Mouse (Mus musculus) limb, embryonic 11.5 days (tissue): ENCODE measurements around the gene Cacng2. TPM values are rescaled to one million over a fixed set of nuclear protein-coding genes. Genes with fewer than 3 reads are reported as not detected.
A peak's percentile ranks its signal among the peaks of the same experiment; 100 is the strongest.
"Not testable (repeated sequence)": the region's sequence is repeated elsewhere in the genome, so short reads cannot be mapped to it uniquely, and the experiment has no call there.

Source experiments
- ATAC-seq: fragments of 200-750 bp; cut with Nextera tagmentation; 2 replicates; pipeline ENCODE4 v1.8.0; 2017; ENCODE audit warnings: low read depth; ENCODE audit not compliant: insufficient number of reproducible peaks, low FRiP score, low TSS enrichment
- DNase-seq: peaks from one replicate; pipeline ENCODE4 v3.0.0-alpha.2; 2015; ENCODE audit warnings: low spot score
- H3K27ac ChIP-seq: fragments of 300-500 bp; sonication (generic); replicated peaks from 2 replicates; pipeline ENCODE4 v1.5.1; 2014; ENCODE audit warnings: low read depth, mild to moderate bottlenecking, low read length
- H3K27me3 ChIP-seq: fragments of 300-500 bp; sonication (generic); 2 replicates; pipeline ENCODE4 v1.6.1; 2014; ENCODE audit warnings: mild to moderate bottlenecking, low read length, mixed read lengths; ENCODE audit not compliant: control insufficient read depth, insufficient read depth
- H3K36me3 ChIP-seq: fragments of 300-500 bp; sonication (generic); 2 replicates; pipeline ENCODE4 v1.6.1; 2014; ENCODE audit warnings: mild to moderate bottlenecking, low read length, moderate library complexity, mixed read lengths; ENCODE audit not compliant: control insufficient read depth, insufficient read depth
- H3K4me1 ChIP-seq: fragments of 300-500 bp; sonication (generic); 2 replicates; pipeline ENCODE4 v1.6.1; 2014; ENCODE audit warnings: low read length, mixed read lengths; ENCODE audit not compliant: control insufficient read depth, insufficient read depth
- H3K4me2 ChIP-seq: fragments of 300-500 bp; sonication (generic); 2 replicates; pipeline ENCODE4 v1.6.1; 2014; ENCODE audit warnings: low read depth, mild to moderate bottlenecking, moderate library complexity; ENCODE audit not compliant: severe bottlenecking
- H3K4me3 ChIP-seq: fragments of 300-500 bp; sonication (generic); 2 replicates; pipeline ENCODE4 v1.5.1; 2014; ENCODE audit warnings: low read depth, low read length
- H3K9ac ChIP-seq: fragments of 300-500 bp; sonication (generic); 2 replicates; pipeline ENCODE4 v1.6.1; 2014; ENCODE audit warnings: mild to moderate bottlenecking, low read length
- H3K9me3 ChIP-seq: fragments of 300-500 bp; sonication (generic); 2 replicates; pipeline ENCODE4 v1.6.1; 2016; ENCODE audit warnings: low read length; ENCODE audit not compliant: control insufficient read depth
- WGBS: fragments of 180-500 bp; shearing (Covaris S2); extraction: QIAGEN DNeasy Blood & Tissue Kit; methylation state at CpG from one replicate; pipeline ENCODE4 v1.1.7; 2014; 5-methylcytosine and 5-hydroxymethylcytosine counted together
- polyA plus RNA-seq: library from polyadenylated mRNA; unstranded; fragments of >200 nt; fragmentation: Nextera tagmentation; extraction: Ambion mirVana; gene quantifications from 2 replicates; pipeline ENCODE4 v1.2.1, GENCODE M21; 2014

Cacng2 gene
- polyA plus RNA-seq, 1 experiment from 2014 or later = not detected

DNA sequence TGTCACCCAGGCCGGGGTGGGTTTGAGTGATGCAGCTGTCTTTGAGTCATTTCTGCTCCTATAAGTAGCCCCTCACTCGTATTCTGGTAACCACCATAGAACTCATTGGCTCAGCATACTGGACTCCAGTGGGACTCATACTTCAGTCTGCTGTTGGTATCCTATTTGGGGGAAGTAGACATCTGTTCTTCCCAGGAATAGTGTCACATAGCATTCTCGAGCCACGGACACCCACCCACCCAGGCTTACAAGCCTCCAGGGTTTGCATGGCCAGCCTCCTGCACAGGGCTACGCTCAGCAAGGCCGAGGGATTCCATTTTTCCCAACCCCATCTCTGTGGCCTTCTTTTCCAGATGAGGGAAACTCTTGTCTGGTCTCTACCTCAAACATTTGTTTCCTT, 93.3 kb downstream of the Cacng2 start:
- Histone ChIP-seq H3K4me2 (no peak overlapping the region), H3K27ac (no peak overlapping the region), H3K27me3 (no peaks in the 10 kb centered on the region), H3K9ac (no peak overlapping the region), H3K9me3 (no peaks in the 10 kb centered on the region), H3K4me3 (no peak overlapping the region), H3K4me1 (no peaks in the 10 kb centered on the region), H3K36me3 (no peaks in the 10 kb centered on the region)
- ATAC-seq = no peak
- no peak for DNase-seq
- 88% methylated on average over 6 of the region's 6 CpGs for WGBS

DNA sequence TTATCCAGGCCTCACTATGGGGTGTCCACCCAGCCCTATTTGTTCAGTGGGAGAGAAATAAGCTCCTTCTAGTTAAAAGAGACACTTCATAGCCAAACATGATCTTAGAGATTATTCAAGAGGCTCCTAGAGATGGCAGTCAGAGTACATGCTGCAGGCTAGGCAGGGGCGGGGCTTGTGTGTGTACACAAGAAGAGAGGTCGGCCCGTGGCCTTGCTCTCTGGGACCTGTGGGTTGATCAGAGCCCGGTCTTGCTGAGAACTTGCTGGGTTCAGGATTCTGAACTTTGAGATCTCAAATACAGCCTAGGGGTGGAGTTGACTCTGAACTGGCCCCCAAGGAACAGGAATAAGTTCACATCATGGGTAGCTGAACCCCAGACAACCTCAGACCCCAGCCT, 95.6 kb downstream of the Cacng2 start:
- 74% methylated on average over 4 of the region's 4 CpGs for WGBS
- Histone ChIP-seq H3K4me3 (no peak overlapping the region), H3K4me1 (no peaks in the 10 kb centered on the region), H3K9me3 (no peaks in the 10 kb centered on the region), H3K4me2 (no peak overlapping the region), H3K36me3 (no peaks in the 10 kb centered on the region), H3K9ac (no peak overlapping the region), H3K27me3 (no peaks in the 10 kb centered on the region), H3K27ac (no peak overlapping the region)
- ATAC-seq (no peak), DNase-seq (no peak)

DNA sequence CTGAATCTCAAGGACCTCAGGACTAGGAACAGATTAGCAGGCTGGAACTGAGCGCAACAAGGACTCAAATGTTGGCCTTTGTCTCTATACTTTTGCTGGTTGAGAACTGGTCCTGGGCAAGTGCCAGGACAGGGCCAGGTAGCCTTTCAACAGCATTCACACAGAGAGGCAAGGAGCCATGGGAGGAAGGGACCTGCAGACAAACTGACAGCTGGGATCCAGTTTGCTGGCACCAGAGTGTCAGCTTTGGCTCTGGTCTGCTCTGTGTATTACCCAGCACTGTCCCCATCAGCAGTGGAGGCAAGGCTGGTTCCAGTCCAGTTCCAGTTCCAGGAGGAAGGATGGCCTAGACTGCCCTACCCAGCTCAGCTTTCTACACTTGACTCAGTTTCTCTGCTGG, 105.8 kb downstream of the Cacng2 start:
- WGBS = 89% methylated on average over 1 of the region's 1 CpGs
- Histone ChIP-seq H3K36me3 (no peaks in the 10 kb centered on the region), H3K9ac (no peak overlapping the region), H3K4me2 (no peak overlapping the region), H3K4me3 (no peak overlapping the region), H3K27me3 (no peaks in the 10 kb centered on the region), H3K4me1 (no peaks in the 10 kb centered on the region), H3K9me3 (no peaks in the 10 kb centered on the region), H3K27ac (no peak overlapping the region)
- ATAC-seq (no peak), DNase-seq (no peak)

DNA sequence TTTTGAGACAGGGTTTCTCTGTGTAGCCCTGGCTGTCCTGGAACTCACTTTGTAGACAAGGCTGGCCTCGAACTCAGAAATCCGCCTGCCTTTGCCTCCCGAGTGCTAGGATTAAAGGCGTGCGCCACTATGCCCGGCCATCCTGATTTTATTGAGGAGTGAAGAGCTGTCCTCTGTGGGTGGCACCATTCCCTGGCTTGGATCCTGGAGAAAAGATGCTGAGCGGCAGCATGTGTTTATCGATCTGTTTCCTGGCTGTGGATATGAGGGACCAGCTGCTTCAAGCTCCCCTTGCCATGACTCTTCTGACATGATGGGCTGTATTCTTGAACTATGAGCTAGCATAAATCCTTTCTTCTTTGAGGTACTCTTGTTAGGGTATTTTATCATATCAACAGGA, 111.6 kb downstream of the Cacng2 start:
- ATAC-seq, H3K36me3 ChIP-seq, H3K27me3 ChIP-seq, H3K9me3 ChIP-seq, H3K4me3 ChIP-seq, H3K9ac ChIP-seq, DNase-seq, H3K4me1 ChIP-seq, H3K27ac ChIP-seq, H3K4me2 ChIP-seq: not testable (repeated sequence)
- 84% methylated on average over 8 of the region's 8 CpGs for WGBS

DNA sequence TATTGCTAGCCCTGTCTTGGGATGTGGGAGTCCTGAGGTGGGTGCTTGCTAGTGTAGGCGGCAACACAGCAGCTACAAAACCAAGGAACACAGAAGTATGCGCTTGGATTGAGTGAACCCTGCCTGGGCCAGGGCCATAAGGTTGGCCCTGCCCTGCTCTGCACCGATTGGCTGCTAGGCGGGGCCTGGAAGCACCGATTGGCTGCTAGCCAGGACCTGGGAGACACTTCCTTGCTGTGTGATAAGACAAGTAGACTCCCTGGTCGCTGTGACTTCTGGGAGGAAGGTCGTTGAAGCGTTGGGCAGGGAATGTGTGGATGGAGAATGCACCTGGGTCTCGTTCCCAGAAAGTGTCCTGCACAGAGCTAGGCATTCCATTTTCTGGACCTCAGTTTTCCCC, 115.9 kb downstream of the Cacng2 start:
- WGBS = 47% methylated on average over 9 of the region's 9 CpGs

DNA sequence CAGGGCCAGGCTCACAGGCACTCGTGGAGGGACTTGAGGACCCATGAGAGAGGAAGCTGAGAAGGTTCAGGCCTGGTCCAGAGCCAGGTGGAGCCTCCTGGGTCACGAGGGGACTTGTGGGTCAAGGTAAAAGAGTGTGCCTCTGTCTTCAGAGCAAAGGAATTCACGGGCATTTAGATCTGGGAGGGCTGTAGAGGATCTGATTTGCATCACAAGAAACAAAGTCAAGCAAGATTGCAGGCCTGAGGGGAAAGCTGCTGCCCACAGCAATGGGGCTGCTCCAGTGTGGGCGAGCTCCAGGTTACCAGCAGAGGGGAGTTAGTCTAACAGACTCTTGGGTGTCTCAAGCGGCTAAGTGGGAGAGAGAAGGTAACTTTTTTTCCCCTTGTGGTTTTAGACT, 118.4 kb downstream of the Cacng2 start:
- no peaks in the 10 kb centered on the region for H3K4me1 ChIP-seq
- DNase-seq (no peak), ATAC-seq (no peak)
- no peak overlapping the region for H3K27ac ChIP-seq
- H3K27me3 ChIP-seq = no peaks in the 10 kb centered on the region
- H3K9me3 ChIP-seq = no peaks in the 10 kb centered on the region
- WGBS = 29% methylated on average over 5 of the region's 5 CpGs
- H3K4me3 ChIP-seq = no peak overlapping the region
- H3K4me2 ChIP-seq = no peak overlapping the region
- no peak overlapping the region for H3K9ac ChIP-seq
- H3K36me3 ChIP-seq = no peaks in the 10 kb centered on the region

More for the DNA sequence above, 115.9 kb downstream of the Cacng2 start:
- Histone ChIP-seq H3K4me3 (no peak overlapping the region), H3K36me3 (no peaks in the 10 kb centered on the region), H3K27me3 (no peaks in the 10 kb centered on the region), H3K27ac (no peak overlapping the region), H3K9me3 (no peaks in the 10 kb centered on the region), H3K4me1 (no peaks in the 10 kb centered on the region), H3K4me2 (no peak overlapping the region), H3K9ac (no peak overlapping the region)
- no peak for ATAC-seq
- no peak for DNase-seq

DNA sequence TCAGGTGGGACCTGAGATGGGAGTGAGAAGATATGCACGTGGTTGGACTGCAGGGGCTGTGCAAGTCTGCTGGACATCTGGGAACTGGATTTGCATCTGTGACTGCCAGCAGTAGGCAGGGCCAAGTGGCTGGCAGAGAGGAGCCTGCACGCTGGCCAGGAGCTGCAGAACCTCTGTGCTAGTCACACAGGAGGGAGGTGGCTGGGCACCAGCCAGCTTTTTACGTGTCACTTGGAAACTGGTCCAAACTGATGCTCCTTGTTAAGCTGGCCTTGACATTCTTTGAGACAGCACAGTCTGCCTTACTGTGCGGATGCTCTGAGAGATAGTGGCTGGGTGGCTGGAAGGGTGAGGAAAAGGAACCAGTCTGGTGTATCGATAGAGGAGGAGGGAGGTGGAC, 131.3 kb downstream of the Cacng2 start:
- ATAC-seq (no peak), DNase-seq (no peak)
- Histone ChIP-seq H3K9ac (no peak overlapping the region), H3K27ac (no peak overlapping the region), H3K4me3 (no peak overlapping the region), H3K4me2 (no peak overlapping the region), H3K27me3 (no peaks in the 10 kb centered on the region), H3K36me3 (no peaks in the 10 kb centered on the region), H3K4me1 (no peaks in the 10 kb centered on the region), H3K9me3 (no peaks in the 10 kb centered on the region)
- WGBS = 79% methylated on average over 5 of the region's 5 CpGs

DNA sequence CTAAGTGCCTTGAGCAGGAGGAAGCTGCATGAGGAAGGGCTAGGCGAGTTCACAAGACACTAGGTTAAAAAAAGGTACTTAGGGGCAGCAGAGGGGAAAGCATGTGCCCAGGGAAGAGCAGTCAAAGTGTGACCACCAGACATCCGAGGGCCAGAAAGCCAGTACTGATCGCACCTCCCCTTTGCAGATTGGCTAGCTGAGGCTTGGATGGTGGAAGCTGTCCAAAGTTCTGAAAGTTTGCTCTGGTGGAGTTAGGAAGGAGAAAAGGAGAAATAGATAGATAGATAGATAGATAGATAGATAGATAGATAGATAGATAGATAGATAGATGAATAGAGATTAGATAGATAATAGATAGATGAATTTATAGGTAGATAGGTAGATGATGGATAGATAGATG, 136.4 kb downstream of the Cacng2 start:
- ATAC-seq = no peak
- no peak for DNase-seq
- no peak overlapping the region for H3K4me2 ChIP-seq
- no peak overlapping the region for H3K4me3 ChIP-seq
- H3K36me3 ChIP-seq = no peaks in the 10 kb centered on the region
- H3K4me1 ChIP-seq = no peaks in the 10 kb centered on the region
- H3K27me3 ChIP-seq = no peaks in the 10 kb centered on the region
- 31% methylated on average over 3 of the region's 3 CpGs for WGBS
- no peaks in the 10 kb centered on the region for H3K9me3 ChIP-seq
- no peak overlapping the region for H3K27ac ChIP-seq
- H3K9ac ChIP-seq = no peak overlapping the region

DNA sequence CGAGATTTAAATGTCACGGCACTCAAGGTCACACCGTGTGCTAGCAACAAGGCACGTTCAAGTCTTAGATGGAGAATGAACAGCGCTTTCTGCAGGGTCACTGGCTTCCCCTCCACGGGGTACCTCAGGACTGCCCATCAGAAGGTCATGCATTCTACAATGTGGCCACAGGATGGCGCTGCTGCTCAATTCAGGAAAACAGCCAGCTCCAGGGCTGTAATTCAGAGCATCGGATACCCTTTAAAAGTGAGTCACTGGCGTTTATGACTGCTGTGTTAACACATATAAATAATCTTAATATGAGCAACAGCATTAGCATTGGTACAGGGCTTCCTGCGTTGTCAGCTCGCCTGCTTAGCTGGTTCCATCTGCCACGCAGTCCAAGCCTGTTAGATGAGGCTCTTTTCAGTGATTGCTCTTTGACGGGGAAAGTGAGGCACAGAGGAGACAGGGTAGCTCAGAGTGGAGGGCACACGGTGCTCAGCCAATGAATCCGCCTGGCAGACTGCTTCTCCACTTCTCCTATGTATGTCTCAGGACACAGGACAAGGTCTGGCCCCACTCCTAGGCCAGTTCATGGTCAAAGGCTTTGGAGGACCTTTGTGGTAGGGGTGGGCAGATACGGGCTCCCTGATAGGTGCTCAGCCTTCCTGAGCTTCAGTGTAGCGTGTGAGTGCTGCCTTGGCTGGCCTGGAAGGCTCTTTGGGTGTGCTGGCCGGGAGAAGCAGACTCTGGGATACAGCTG, 137.5 kb downstream of the Cacng2 start:
- no peak overlapping the region for H3K9ac ChIP-seq
- WGBS = 24% methylated on average over 18 of the region's 18 CpGs
- no peaks in the 10 kb centered on the region for H3K36me3 ChIP-seq
- H3K27ac ChIP-seq = no peak overlapping the region
- no peaks in the 10 kb centered on the region for H3K4me1 ChIP-seq
- no peak for ATAC-seq
- H3K9me3 ChIP-seq = no peaks in the 10 kb centered on the region
- no peak overlapping the region for H3K4me3 ChIP-seq
- H3K27me3 ChIP-seq = no peaks in the 10 kb centered on the region
- DNase-seq = peak; percentile 81
- H3K4me2 ChIP-seq = no peak overlapping the region
